Mouse (Mus musculus): ENCODE data around the gene 4930556J24Rik.

GRCm38 (mm10) chr11:3996840-3997239, 20.3 kb upstream of the 4930556J24Rik start:
- TF ChIP-seq CTCF (IDR thresholded peaks at IDR 0.05; ENCODE audit: borderline replicate concordance, extremely low read depth, insufficient read depth, insufficient read length) (no peak), POLR2A (IDR thresholded peaks at IDR 0.05; ENCODE audit: borderline replicate concordance, extremely low read depth, insufficient read depth, insufficient read length, poor library complexity, severe bottlenecking) (no peak)

Measured in brain, embryonic 14.5 days (tissue).